Mouse (Mus musculus) naive thymus-derived CD4-positive, alpha-beta T cell, adult 2 months (primary cell): Measurements from ENCODE around the gene Nsd1.
A peak's percentile ranks its signal among the peaks of the same experiment; 100 is the strongest.
"Not testable (repeated sequence)": the region's sequence is repeated elsewhere in the genome, so short reads cannot be mapped to it uniquely, and the experiment has no call there.

Source experiments
- DNase-seq: peaks from one replicate; pipeline ENCODE4 v3.0.0-alpha.2; 2011; ENCODE audit warnings: low read depth

Gene Nsd1

DNA sequence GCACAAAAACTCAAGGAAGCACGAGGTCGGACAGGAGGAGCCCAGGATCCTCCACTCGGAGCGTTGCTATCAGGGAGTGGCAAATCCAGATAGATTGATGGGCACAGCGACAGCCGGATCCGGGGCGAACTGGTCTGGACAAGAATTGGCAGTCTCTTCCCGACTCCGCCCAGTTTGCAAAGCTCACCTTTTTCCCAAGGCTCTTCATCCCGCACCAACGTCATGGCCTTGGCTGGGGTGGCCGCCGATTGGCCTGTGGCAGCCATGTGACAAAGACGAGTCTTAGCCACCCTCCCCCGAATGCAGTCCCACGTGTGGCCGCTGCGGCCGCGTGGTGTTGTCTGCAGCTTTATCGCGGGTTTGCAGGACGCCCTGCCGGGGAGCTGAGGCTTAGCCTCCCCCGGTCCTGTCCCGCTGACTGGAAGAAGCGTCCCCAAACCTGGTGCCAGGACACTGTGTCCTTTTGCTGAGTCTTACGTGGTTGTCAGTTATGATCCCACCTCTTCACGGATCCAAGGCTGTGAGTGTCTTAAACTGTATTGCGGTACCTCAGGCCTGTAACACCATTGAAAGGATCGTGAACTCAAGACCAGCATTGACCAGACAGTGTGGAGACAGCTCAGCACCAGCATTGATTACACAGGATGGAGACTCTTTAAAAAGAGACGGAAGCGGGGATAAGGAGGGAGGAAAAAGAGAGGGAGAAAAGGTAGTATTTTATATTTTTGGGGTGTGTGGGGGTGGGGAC lies 19.3 kb upstream of the Nsd1 start:
- peak; percentile 93 for DNase-seq

DNA sequence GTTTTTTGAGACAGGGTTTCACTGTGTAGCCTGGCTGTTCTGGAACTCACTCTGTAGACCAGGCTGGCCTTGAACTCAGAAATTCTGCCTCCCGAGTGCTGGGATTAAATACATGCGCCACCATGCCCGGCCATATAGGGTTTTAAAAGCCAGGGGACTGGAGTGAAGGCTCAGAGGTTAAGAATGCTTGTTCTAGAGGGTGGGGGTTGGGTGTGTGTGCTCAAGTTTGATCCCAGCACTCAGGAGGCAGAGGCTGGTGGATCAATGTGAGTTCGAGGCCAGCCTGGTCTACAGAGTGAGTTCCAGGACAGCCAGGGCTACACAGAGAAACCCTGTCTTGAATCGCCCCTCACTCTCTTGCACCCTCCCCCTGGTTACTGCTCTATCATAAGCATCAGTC lies 18.0 kb upstream of the Nsd1 start:
- DNase-seq, result no peak

DNA sequence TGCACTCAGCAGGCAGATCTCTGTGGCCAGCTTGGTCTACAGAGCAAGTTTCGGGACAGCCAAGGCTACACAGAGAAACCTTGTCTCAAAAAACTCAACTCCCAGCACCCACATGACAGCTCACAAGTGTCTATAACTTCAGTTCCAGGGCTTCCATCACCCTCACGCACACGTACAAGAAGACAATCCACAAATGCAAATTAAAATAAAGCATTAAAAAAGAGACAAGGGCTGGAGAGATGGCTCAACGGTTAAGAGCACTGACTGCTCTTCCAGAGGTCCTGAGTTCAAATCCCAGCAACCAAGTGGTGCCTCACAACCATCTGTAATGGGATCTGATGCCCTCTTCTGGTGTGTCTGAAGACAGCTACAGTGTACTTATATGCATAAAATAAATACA lies 6.8 kb upstream of the Nsd1 start:
- DNase-seq, result not testable (repeated sequence)

DNA sequence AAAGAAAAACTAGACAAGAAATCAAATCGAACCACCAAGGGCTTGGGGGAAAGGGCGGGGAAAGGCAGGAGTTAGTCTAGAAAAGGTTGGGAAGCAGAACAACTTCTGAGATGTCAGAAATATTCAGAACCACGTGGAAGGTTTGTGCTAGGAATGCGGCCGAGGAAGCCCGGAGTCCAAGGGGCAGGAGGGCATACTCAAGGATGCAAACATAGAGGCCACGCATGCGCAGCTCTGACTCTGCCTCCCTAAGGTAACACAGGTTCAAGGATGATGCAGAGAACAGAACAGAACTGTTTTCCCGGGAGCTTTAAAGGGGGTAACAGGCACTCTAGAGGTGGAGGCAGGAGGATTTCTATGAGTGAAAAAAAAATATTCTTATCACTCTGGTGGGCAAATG lies 5.8 kb upstream of the Nsd1 start:
- DNase-seq, result no peak

DNA sequence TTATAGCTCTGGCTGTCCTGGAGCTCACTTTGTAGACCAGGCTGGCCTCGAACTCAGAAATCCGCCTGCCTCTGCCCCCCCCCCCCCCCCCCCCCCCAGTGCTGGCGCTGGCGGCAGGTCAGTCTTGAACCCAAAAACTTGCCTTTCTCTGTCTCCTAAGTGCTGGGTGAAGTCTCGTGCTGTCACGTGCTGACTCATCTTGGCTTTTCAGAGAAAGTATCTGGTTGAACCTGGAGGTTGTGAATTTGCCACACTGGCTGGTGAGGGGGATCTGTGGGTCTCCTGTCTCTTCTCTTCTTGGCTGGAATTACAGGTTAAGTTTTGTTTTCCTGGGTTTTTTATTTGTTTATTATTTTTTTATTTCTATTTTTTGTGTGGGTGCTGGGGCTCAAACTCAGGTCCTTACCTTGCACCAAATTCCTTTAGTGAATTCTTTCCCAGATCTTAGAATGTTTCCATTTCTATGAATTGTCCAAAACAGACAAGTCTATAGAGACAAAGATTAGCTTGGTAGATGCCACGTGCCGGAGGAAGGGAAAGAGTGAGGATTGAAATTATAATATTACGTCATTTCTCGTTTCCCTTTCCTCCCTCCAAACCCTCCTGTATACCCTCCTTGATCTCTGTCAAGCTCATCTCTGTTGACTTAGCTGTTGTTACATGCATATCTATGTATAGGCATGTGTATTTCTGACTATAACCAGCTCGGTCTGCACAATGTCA lies 4.8 kb upstream of the Nsd1 start:
- DNase-seq, result no peak

DNA sequence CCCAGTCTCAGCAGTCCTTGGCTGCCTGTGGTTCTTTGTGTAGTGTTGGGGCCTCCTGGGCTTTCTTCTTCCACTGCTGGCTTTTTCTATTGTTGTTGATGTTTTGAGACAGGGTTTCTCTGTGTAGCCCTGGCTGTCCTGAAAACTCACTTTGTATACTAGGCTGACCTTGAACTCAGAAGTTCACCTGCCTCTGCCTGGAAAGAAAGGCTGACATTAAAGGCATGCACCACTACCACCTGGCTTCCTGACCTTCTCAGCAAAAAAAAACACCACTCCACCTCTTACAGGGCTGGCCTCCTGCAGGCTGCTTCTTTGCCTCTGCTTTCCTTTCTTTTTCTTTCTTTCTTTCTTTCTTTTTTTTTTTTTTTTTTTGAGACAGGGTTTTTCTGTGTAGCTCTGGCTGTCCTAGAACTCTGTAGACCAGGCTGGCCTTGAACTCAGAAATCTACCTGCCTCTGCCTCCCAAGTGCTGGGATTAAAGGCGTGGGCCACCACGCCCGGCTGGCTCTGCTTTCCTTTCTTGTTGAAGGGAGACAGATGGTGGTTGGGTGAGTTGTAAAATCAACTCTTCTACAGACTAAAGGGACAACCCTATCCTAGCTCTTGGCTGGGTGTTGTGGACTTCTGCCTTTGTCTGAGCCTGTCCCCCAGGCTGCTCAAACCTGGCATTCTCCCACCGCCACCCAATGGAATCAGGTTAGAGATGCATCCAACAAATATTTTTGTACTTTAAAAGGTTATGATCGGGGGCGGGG lies 4.0 kb upstream of the Nsd1 start:
- no peak for DNase-seq

DNA sequence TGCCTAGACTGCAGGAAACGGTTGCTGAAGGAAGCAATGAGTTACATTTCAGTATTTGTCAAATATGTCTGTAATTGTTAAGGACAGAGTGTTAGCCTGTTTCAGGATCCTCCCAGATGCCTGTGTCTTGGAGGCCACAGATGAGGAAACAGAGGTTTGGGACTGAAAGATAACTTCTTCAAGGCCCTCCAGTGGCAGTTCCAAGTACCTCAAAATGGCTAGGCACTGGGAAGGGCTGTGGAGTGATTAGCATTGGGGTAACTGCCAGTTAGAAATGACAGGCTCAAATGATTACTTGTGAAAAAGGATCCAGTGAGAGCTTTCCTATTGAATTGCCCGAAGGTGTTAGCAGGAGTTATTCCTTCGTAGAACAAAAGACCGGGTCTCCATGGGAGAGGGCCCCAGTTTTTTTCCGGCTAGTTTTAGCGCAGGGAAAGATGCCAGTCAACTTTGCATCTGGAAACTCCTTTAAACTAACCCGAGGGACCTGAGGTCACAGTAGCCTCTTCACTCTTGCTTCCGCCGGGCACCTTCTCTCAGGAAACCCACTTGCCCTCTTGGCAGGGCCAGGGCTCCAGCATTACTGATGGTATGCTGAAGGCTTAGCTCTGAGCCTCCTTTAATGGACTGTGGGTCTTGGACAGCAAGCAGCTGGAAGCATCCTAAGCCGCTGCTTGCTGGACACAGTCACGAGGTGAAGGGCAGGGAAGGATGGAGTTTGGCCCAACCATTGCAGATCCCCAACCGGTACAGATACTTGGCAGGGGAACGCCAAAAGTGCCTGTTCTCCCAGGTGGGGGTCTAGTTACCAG lies 539 bp upstream of the Nsd1 start:
- DNase-seq, result no peak

DNA sequence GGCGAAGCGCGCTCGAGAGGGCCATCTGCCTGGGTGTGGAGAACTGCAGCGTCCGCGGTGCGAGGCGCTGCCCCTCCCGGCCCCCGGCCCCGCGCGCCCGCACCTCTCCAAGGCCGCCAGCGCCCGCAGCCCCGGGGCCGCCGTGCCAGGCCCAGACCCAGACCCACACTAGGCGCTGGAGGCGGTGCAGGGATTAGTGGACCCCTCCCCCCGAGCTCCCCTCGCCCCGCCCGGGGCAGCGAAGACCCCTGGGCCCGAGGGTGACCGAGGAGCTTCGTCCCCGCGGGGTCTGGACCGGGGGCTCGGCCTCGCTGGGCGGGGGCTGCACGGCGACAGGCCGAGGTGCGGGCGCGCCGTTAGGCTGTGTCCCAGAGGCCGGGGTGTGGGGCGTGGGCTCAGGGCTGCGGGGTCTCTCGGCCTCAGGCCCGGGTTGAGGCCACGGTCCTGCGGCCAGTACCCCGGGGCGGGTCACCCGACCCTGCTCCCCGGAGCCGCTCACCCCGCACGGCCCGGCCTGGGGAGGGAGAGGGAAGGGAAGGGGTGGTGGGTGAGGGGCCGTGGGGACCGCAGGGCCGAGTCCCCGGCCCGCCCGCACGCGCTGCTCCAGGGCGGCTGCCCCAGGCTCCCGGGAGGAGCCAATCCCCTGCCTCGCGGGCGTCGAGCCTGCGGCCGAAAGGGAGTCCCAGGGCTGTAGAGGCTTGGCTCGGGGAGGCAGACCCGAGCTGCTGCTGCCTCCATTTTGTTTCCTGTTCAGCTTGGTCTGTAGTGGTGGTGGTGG lies 800 bp downstream of the Nsd1 start:
- DNase-seq, result no peak

DNA sequence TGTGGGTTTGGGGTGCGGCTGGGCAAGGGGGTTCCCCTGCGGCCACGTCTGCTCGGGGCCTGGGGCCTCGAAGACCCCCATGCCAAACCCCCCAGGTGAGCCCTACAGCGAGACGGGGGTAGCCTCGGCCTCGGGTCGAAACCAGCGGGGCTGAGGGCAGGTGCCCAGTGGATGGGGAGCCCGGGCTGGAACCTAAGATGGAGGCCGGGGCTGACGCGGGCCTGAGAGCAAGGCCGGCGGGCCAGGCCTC lies 1.3 kb downstream of the Nsd1 start:
- DNase-seq, result no peak

DNA sequence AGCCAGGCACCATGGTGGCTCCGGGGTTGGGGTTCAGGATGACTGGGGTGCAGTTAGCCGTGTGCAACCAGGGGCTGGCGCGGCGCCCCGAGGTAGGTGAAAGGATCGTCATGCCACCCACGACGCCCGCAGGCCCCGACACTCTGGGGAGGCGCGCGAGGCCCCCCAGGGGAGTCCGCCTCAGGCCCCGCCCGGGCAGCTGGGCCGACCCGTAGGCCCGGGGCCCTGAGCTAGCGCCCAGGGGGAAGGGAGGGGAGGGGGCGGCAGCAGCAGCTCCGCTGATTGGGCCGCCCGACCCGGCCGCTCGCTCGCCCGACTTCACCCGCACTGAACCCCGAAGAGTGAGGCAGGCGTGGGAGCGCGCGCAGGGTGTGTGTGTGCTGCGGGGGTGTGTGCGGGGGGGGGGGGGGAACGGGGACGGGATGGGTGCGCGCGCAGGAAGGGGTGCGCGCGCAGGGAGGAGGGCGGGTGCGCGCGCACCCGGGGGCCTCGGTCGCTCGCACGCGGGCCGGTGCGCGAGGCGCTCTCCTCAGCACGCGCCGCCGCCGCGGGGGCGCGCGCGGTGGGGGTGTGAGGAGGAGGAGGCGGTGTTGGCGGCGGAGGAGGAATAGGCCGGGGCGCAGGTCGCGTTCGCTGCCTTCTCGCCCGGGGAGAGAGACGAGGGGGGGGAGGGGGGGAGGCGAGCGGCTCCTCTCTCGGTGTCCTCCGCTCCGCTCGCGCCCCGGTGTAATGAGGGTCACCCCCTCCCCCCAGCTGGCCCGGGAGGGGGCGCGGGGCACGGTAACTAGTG lies 1.8 kb downstream of the Nsd1 start:
- peak; percentile 95 for DNase-seq

DNA sequence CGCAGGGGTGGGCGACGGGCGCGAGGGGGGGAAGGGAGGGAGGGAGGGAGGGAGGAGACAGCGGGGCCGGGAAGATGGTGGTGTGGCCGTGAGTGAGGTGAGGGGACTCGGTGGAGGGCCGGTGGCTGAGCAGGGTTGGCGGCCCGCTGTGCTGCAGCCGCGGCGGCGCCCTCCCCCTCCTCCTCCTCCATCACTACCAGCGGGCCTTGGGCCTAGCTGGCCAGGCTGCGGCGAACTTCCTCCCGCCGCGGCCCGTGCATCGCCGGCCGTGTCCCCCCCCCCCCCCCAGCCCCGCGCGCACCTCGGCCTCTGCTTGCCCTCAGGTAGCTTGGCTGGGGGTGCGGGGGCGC lies 2.4 kb downstream of the Nsd1 start:
- no peak for DNase-seq

DNA sequence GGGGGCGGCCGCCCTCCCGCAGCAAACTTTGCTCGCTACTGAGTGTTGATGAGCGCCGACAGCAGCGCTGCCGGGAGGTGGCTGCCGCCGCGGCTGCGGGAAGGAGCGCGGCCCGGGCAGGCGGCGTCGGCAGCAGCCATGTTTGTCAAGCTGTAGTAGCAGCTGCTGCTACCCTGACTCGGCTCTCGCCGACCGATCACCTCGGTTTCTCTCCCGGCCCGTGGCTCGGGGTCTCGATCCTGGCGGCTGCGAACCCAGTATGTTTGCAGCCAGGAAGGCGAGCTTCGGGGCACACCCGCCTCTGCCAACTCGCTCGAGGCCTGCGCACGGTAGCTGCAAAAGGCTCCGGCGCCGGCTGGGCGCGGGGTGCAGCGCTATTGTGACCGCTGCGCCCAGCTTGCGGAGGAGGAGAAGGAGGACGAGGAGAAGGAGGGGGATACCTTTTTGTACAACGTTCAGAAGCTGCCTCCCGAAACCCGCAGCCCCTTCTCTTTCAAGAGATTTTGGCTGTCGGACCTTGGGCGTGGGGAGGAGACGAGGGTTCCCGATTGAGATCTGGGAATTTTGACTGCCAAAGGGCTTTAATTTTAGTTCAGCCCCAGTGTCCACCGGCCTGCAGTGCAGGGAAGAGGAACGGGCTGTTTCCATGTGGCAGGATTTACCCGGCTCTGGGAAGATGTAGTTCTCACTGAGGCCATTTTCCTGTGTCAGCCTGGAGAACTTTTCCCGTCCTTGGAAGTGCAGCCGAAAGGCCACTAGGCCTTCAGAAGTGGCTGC lies 3.0 kb downstream of the Nsd1 start:
- peak; percentile 82 for DNase-seq

DNA sequence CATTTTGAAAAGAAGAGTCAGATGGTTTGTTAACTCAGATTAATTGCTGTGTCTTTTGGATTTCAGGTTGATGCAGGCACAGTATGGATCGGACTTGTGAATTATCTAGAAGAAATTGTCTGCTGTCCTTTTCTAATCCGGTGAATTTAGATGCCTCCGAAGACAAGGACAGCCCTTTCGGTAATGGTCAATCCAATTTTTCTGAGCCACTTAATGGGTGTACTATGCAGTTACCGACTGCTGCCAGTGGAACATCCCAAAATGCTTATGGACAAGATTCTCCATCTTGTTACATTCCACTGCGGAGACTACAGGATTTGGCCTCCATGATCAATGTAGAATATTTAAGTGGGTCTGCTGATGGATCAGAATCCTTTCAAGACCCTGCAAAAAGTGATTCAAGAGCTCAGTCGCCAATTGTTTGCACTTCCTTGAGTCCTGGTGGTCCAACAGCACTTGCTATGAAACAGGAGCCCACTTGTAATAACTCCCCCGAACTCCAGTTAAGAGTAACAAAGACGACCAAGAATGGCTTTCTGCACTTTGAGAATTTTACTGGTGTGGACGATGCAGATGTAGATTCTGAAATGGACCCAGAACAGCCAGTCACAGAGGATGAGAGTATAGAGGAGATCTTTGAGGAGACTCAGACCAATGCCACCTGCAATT lies 3.7 kb downstream of the Nsd1 start:
- DNase-seq, result no peak

DNA sequence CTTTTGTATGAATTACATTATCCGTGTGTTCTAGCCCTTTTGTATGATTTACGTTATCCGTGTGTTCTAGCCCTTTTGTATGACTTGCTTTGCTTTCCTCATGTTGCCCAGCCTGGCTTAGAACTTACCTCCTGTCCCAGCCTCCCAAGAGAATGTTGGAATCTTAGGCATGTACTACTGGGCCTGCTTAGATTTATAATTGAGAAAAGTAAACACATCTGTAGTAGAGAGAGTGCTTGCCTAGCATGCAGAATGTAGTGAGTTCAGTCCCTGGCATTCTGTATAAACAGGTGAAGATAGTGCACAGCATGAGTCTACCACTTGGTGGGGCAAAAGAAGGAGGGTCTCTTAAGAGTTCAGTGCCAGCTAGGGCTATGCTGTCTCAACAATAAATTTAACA lies 14.8 kb downstream of the Nsd1 start:
- no peak for DNase-seq

DNA sequence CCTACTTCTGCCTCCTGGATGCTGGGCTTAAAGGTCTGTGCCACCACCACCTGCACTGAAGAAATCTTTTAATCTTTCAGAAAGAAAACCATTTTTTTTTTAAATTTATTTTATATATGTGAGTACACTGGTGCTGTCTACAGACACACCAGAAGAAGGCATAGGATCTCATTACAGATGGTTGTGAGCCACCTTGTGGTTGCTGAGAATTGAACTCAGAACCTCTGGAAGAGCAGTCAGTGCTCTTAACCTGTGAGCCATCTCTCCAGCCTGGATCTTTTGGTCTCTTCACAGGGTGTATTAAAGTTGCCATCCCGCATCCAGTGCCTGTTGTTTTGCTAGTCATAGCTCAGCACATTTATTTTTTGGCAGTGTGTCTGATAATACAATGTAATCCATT lies 21.1 kb downstream of the Nsd1 start:
- no peak for DNase-seq

DNA sequence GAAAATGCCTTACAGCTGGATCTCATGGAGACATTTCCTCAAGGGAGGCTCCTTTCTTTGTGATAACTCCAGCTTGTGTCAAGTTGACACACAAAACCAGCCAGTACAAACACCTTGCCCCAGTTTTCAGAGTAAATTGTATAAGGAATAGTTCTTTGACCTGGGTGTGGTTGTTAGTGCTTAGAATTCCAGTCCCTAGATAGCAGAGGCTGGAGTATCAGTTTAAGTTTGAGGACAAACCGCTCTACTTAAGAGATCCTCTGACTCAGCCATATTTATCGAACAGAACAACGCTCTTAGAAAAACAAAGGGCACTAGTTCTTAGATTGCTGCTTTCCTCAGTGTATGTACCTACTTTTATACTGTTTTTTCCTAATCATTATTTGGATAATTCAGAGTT lies 33.6 kb downstream of the Nsd1 start:
- no peak for DNase-seq

DNA sequence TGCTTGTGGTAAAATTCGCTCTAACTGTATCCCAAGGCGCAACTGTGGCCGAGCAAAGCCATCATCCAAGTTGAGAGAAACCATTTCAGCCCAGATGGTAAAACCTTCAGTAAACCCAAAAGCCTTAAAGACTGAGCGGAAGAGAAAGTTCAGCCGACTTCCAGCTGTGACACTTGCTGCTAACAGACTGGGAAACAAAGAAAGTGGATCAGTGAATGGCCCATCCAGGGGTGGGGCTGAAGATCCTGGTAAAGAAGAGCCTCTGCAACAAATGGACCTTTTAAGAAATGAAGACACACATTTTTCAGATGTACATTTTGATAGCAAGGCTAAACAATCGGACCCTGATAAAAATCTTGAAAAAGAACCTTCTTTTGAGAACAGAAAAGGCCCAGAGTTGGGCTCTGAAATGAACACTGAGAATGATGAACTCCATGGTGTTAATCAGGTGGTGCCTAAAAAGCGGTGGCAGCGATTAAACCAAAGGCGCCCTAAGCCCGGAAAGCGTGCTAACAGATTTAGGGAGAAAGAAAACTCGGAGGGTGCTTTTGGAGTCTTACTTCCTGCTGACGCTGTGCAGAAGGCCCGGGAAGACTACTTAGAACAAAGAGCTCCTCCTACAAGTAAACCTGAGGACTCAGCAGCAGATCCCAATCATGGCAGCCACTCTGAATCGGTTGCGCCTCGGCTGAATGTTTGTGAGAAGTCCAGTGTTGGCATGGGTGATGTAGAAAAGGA lies 37.9 kb downstream of the Nsd1 start:
- no peak for DNase-seq

DNA sequence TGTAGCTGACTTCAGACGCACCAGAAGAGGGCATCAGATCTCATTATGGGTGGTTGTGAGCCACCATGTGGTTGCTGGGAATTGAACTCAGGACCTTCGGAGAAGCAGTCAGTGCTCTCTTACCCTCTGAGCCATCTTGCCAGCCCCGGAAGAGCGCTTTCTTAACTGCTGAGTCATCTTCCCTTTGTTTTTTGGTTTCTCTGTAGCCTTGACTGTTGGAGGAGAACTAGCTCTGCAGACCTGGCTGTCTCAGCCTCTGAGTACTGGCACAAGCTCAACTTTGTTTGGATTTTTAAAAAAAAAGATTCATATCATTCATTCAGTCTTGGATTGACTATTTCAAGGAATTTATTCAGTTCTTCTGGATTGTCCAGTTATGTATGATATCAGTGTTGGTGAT lies 39.7 kb downstream of the Nsd1 start:
- peak; percentile 18 for DNase-seq

DNA sequence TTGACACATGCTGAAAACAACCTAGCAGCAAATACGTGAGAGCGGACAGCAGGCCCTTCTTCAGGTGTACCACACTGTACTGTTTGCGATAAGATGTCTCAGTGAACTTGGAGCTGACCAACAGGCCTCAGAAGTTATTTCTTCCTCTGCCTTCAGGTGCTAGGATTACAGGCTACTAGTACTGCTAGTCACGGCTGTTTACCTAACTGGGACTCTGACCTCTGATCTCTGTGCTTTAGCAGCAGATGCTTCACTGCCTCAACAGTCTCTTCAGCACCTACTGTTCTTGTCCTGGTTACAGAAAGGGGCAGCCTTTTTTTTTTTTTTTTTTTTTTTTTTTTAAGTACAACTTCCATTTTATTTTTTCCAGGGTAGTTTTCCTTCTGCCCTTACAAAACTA lies 43.2 kb downstream of the Nsd1 start:
- no peak for DNase-seq
